Mouse (Mus musculus) ES-Bruce4 (cell line): ENCODE results near the gene Slc11a1. TPM values are rescaled to one million over a fixed set of nuclear protein-coding genes. Genes with fewer than 3 reads are reported as not detected.

Experiments
- H3K27ac ChIP-seq: 2 replicates; pipeline ENCODE4 v1.5.1; 2012; ENCODE audit warnings: low read length, inconsistent platforms; ENCODE audit not compliant: insufficient read depth
- H3K27me3 ChIP-seq: 2 replicates; pipeline ENCODE4 v1.6.1; 2012; ENCODE audit warnings: mild to moderate bottlenecking, low read length, inconsistent platforms; ENCODE audit not compliant: control insufficient read depth, poor library complexity, insufficient read depth, severe bottlenecking
- H3K36me3 ChIP-seq: 2 replicates; pipeline ENCODE4 v1.6.1; 2012; ENCODE audit warnings: inconsistent platforms, mild to moderate bottlenecking, low read length, moderate library complexity; ENCODE audit not compliant: control insufficient read depth, poor library complexity, insufficient read depth, severe bottlenecking
- H3K4me1 ChIP-seq: one replicate; pipeline ENCODE4 v1.8.1; 2011; ENCODE audit warnings: low read length; ENCODE audit not compliant: control insufficient read depth, insufficient read depth
- H3K4me3 ChIP-seq: 2 replicates; pipeline ENCODE4 v1.5.1; 2011; ENCODE audit warnings: low read depth, mild to moderate bottlenecking, low read length
- H3K9ac ChIP-seq: 2 replicates; pipeline ENCODE4 v1.6.1; 2012; ENCODE audit warnings: low read depth, mild to moderate bottlenecking, inconsistent platforms; ENCODE audit not compliant: poor library complexity, severe bottlenecking
- H3K9me3 ChIP-seq: replicated peaks from 2 replicates; pipeline ENCODE4 v1.6.1; 2012; ENCODE audit warnings: mild to moderate bottlenecking, low read length, inconsistent platforms; ENCODE audit not compliant: control insufficient read depth, poor library complexity, insufficient read depth, severe bottlenecking
- CTCF ChIP-seq: IDR thresholded peaks from one replicate; pipeline ENCODE4 v1.8.1; 2011; ENCODE audit warnings: low read depth, low read length
- EP300 ChIP-seq: IDR thresholded peaks from 2 replicates; pipeline ENCODE4 v1.6.1; 2011; ENCODE audit warnings: low read depth, low read length; ENCODE audit not compliant: insufficient read depth
- POLR2A ChIP-seq: IDR thresholded peaks from one replicate; pipeline ENCODE4 v1.8.1; 2011; ENCODE audit warnings: low read length; ENCODE audit not compliant: insufficient read depth
- polyA plus RNA-seq: library from polyadenylated mRNA; stranded (reverse); fragments of >200 nt; gene quantifications from 2 replicates; pipeline ENCODE4 v1.2.4, GENCODE M21; 2011; ENCODE audit warnings: low read depth; ENCODE audit not compliant: missing spikeins, insufficient read depth, insufficient read length

The Slc11a1 gene
- polyA plus RNA-seq, 1 experiment = 0.94 TPM

GRCm38 (mm10) chr1:74334607-74335006 is 40.4 kb upstream of the Slc11a1 start:
- Histone ChIP-seq H3K27me3 (no peaks in the 10 kb centered on the region), H3K9me3 (no peaks in the 10 kb centered on the region), H3K27ac (no peak overlapping the region), H3K9ac (no peak overlapping the region), H3K4me3 (no peak overlapping the region), H3K36me3 (no peaks in the 10 kb centered on the region), H3K4me1 (peaks cover 14% of the 10 kb centered on the region)
- no peak for TF ChIP-seq POLR2A
- TF ChIP-seq EP300 = no peak
- no peak for TF ChIP-seq CTCF

- Histone ChIP-seq H3K9me3 (no peaks in the 10 kb centered on the region), H3K4me1 (peaks cover 14% of the 10 kb centered on the region), H3K36me3 (no peaks in the 10 kb centered on the region), H3K4me3 (no peak overlapping the region), H3K9ac (no peak overlapping the region), H3K27me3 (no peaks in the 10 kb centered on the region), H3K27ac (no peak overlapping the region)
- TF ChIP-seq CTCF (no peak), EP300 (peak; percentile 82; the same call in 1 of the 2 replicates), POLR2A (no peak)
Observed at GRCm38 (mm10) chr1:74335033-74335432, 40.0 kb upstream of the Slc11a1 start.

GRCm38 (mm10) chr1:74335436-74336170 is 39.4 kb upstream of the Slc11a1 start:
- H3K4me3 ChIP-seq = no peak overlapping the region
- no peaks in the 10 kb centered on the region for H3K9me3 ChIP-seq
- H3K4me1 ChIP-seq = peaks cover 14% of the 10 kb centered on the region
- H3K9ac ChIP-seq = no peak overlapping the region
- no peaks in the 10 kb centered on the region for H3K36me3 ChIP-seq
- no peaks in the 10 kb centered on the region for H3K27me3 ChIP-seq
- TF ChIP-seq POLR2A (no peak), EP300 (no peak), CTCF (no peak)
- no peak overlapping the region for H3K27ac ChIP-seq

- Histone ChIP-seq H3K36me3 (no peaks in the 10 kb centered on the region), H3K27me3 (no peaks in the 10 kb centered on the region), H3K9ac (no peak overlapping the region), H3K4me3 (no peak overlapping the region), H3K9me3 (no peaks in the 10 kb centered on the region), H3K27ac (peak overlapping the region; percentile 23; the same call in 1 of the 2 replicates), H3K4me1 (peaks cover 14% of the 10 kb centered on the region)
- no peak for TF ChIP-seq CTCF
- no peak for TF ChIP-seq POLR2A
- TF ChIP-seq EP300 = no peak
Observed at GRCm38 (mm10) chr1:74337241-74337771, 37.7 kb upstream of the Slc11a1 start.

- 0 out of 2 replicates have a peak overlapping the region, but pooled peaks have one; percentile 3 for H3K27ac ChIP-seq
- no peak overlapping the region for H3K9ac ChIP-seq
- TF ChIP-seq POLR2A (no peak), EP300 (no peak), CTCF (no peak)
- H3K4me1 ChIP-seq = peaks cover 14% of the 10 kb centered on the region
- H3K27me3 ChIP-seq = no peaks in the 10 kb centered on the region
- no peaks in the 10 kb centered on the region for H3K9me3 ChIP-seq
- no peak overlapping the region for H3K4me3 ChIP-seq
- H3K36me3 ChIP-seq = no peaks in the 10 kb centered on the region
Observed at GRCm38 (mm10) chr1:74338013-74338412, 37.0 kb upstream of the Slc11a1 start.

GRCm38 (mm10) chr1:74338626-74339025 is 36.4 kb upstream of the Slc11a1 start:
- no peaks in the 10 kb centered on the region for H3K27me3 ChIP-seq
- H3K4me1 ChIP-seq = peaks cover 15% of the 10 kb centered on the region
- TF ChIP-seq EP300 (no peak), POLR2A (no peak), CTCF (no peak)
- H3K36me3 ChIP-seq = no peaks in the 10 kb centered on the region
- no peak overlapping the region for H3K4me3 ChIP-seq
- H3K9me3 ChIP-seq = no peaks in the 10 kb centered on the region
- H3K27ac ChIP-seq = no peak overlapping the region
- no peak overlapping the region for H3K9ac ChIP-seq
